Mouse (Mus musculus): Measurements from ENCODE around the gene Bax.
"Not testable (repeated sequence)": the region's sequence is repeated elsewhere in the genome, so short reads cannot be mapped to it uniquely, and the experiment has no call there.

The Bax gene

DNA sequence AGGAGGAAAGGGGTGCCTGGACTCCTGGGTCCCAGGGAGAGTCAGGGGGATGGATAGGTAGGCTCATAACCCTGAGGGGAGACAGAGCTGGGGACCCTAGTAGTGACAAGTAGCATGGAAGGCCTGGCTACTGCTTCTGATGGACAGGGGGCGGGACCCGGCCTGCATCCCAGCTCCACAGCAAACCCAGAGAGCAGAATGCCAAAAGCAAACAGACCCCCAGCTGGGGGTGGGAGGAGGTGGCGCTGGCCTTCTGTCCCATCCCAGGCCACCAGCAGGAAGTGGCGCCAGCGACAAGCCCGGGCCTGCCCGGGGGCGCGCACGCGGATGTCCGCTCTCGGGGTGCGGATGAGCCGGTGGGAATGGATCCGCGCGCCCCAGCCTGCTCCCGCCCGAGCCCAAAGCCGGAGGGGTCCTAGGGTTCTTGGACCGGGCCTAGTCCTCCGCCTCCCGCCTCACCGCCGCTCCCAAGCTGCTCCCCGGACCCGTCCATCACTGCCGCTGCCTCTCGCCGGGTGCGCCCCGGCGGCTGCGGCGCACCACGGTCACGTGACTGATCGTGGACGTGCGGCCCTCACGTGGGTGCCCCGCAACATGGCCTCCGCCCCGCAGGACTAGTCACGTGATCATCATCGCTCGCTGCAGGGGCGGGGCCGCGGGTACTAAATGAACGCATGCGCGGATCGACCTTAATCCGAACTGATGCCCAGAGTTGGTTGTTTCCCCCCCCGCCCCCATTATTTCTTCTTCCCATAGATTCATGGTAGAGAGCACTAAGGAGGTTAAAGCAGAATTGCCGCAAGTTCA, at the start of gene Bax:
TSS of gene Bax (minus strand) at position 616 of the 807 bp plus-strand sequence.
- DNase-seq: peak; percentile 97

DNA sequence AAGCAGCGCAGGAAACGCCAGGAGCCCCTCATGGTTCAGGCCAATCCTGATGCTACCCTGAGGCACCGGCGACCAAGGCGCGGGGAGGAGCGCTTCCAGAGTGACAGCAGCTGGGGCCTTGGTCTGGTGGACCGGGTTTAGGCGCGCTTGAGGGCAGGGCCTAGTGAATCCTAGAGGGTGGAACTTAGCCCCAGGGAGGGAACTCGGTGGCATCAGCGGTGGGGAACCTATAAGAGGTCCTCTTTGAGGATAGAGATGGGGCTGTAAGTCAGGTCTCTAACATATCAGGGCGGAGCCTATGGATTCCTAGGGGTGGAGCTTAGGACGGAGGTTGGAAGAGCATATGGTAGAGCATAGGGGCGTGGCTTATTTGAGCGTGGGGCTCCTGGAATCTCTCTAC, 48.7 kb upstream of the Bax start:
- DNase-seq: no peak

DNA sequence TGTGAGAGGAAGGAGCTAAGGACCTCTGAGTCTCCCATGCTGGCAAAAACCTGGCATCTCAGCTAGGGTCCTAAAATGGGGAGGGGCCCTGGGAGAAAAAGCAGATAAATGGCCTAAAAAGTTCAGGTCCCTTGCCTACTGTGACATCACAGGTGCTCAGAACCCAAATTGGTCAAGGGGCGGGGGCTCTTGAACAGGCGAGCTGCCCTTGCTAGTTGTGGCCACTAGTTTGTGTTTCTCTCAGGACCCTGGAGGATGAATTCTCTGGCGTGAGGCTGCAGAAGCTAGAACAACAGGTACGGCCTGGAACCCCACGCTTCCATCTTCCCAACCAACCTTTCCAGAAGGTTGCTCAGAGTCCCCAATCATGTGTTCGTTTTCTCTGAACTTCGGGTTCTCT, 47.7 kb upstream of the Bax start:
- DNase-seq: no peak

DNA sequence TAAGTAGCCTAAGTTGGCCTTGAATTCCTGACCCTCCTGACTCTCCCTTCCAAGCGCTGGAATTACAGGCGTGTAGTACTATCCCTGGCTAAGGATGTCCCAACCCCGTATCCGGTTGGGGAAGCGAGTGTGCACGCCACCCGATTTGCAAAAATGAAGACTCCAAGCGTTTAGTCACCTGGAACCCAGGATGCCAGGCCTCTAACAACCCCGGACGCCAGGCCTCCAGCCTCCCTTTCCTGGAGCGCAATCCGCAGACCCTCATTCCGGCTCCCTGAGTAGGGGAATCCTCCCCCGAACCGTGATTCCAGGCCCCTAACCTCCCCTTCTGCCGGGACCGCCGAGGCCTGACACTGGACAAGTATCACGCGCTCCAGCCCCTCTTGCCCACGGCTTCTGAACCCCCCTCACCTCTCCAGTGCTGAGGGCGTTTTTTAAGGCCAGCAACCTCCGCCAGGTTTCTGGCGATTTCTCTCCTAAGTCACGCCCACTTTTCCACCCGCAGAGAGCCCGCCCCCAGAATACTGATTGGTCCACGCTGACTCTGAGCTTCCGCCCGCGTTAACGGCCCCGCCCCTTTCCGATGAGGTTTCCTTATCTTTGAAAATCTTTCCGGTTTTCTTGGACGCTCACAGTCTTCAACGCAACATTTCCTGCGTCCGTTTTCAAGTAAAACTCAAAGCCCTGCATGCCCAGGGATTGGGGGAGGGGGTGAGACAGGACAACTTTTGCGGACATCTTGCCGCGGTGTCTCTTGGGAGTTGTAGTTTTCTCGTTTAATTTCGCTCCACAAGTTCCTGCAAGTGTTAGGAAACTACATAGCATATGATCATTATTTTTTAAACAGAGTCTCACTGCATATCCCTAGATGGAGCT, 43.5 kb upstream of the Bax start, which contains the start of gene Nucb1:
TSS of gene Nucb1 (minus strand) at position 495 of the 876 bp plus-strand sequence.
- DNase-seq: peak; percentile 96

DNA sequence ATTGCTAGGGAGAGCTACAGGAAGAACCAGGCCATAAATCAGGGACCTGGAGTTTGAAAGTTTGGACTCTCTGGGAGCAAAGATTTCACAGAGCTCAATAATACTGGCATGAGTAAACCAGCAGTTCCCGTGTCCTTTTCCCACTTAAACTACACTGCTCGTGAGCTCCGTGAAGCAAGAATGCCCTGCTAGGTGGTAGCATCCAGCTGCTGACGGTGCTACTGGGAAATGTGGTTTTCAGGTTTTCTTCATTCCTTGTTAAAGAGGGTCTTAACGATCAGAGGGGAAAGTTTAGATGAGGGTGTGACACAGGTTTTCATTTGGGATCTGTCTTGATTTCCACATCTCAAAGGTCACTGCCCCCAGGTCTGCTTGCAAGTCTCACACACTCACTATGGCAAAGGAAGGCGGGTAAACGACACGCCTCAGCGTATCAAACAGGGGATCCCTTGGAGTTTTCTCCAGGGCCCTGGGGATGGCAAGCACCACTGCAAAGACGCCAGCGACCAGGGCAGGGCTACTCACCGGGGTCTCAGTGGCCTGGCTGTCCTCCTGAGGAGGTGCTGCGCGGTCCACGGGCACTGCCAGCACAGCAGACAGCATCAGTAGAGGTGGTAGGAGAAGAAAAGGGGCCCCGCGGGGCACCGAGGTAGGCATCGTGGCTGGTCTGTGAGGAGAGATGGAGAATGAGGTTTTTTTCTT, 42.6 kb upstream of the Bax start:
- DNase-seq: no peak

DNA sequence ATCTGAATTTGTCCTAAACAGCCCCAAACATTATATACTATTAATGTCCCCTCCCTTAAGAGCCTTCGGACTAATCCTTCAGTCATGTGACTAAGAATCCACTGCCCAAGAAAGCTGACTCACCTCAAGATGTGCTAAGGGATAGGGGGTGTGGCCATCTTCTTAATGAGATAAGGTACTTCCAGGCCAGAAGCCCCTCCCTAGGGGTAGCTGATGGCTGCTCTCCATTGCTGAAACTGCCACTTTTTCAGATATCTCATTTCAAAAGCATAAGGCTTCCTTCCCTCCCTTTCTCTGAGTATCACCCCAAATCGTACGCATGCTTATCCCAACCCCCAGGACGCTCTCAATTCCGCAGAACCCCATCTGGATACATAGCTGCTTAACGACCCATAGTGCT, 41.9 kb upstream of the Bax start:
- DNase-seq: no peak

DNA sequence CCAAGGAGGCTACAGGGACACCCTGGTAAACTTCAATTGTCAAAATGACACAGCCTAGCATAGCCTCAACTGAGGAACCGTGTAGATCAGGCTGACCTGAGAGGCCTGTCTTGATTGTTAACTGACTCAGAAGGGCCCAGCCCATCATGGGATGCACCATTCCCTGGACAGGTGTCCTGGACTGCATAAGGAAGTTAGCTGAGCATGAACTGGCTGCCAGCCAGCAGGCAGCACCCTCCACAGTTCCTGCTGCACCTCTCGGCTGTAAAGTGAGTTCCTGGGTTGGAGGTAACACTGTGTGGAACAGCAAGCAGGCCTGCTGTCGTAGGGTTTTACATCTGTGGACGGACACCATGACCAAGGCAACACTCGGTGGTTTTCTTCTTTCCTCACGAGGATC, 40.9 kb upstream of the Bax start:
- DNase-seq: peak; percentile 51

DNA sequence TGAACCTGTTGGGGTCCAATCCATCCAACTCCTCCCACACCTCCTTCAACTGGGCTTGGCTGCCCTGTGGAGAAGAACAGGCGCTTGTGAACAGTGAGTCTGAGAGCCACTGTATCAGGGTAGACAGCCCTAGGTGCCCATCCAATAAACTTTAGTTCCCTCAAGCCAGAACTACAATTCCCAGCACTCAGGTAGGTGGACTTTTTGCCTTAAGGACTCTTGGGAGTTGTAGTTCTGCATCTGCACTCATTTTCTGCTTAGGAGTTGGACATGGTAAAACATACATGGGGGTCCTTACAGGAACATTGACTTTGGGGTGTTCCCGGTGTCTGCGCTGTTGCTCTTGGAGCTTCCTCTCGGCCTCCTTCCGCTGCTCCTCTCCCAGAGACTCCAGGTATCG, 31.7 kb upstream of the Bax start:
- no peak for DNase-seq

DNA sequence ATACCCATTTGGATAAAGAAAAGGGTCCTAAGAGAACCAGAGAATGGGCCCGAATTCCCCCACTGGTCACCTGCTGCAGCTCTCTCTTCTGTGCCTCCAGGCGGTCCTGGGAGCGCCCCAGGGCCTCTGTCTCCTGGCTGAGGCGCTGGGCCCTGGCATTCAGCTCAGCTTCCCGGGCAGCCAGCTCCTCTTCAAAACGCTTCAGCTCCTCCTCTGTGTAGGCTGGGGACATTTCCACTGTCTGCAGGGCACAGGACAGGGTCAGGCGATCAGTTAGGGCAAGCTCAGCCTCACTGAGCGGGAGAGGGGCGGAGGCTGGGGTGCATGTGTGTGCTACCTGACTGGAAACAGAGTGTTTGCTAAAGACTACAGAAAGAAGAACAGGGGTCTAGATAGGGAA, 27.9 kb upstream of the Bax start:
- DNase-seq: no peak

DNA sequence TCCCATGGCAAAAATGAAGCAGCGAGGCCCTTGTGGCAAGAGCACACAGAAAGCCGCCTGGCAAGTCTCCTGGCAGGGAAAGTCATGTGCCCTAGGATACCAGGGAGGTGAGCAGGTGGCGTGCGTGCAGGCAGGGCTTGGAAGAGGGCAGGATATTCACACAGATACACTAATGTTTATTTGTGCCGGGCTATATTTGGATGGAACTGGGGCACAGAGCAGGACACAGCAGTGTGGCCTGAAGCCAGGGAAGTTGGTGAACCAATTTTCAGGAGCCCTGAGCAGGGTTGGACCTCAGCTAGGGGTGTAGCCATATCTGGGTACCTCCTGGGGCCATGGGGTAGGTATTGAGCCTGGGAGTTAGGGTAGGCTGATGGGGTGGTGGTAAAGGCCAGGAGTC, 26.3 kb upstream of the Bax start:
- no peak for DNase-seq

DNA sequence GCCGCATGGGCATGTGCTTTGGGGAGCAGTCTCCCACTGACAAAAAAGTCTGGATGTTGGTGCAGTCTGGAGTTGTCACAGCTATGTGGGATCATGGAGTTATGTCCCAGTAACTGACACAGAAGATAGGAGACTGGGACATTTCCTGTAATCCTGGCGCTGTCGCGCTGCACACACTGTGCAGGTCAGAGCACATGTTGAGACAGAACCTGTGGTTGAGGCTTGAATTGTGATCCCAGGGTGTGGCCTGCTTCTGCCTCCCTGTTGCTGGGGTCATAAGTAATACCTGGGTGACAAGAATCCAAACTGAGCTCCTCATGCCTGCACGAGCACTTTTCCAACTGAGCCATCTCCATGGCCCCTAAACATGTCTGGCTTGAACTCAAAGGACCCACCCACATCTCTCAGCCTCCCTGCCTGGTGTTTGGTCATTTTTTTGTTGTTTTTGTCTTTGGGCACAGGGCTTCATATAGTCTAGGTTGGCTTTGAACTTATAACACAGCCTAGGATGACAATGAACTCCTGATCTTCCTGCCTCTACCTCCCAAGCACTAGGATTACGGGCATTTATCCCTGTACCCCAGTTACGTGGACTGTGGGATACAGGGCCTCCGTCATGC, 25.6 kb upstream of the Bax start:
- no peak for DNase-seq

DNA sequence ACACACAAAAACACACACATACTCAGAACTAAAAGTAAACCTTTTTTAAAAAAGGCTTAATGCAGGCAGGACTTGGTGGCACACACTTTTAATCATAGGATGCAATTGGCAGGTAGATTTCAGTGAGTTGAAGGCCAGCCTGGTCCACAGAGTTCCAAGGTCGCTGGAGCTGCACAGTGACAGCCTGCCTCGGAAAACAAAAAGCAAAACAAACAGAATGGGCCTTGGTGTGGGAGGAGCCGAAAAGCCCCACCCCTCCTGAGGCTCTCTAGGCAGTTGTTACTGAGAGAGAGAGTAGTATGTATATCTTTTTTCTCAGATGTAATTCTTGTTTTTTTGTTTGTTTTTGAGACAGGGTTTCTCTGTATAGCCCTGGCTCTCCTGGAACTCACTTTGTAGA, 24.6 kb upstream of the Bax start:
- peak; percentile 59 for DNase-seq

DNA sequence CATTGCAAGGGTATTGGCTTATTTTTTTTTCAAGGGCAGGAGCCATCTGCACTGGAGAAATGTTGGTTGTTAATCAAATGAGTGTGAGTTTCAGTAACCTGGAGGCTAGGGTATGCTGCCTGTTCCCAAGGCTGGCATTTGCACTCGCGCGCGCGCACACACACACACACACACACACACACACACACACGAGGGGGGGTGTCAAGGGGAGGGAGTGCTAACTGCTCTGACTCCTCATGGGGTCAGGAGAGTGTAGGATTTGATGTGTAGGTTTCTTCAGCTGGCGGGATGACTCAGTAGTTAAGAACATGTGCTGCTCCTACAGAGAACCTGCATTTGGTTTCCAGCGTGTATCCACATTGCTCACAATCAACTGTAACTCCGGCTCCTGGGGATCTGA, 24.1 kb upstream of the Bax start:
- DNase-seq: peak; percentile 17

DNA sequence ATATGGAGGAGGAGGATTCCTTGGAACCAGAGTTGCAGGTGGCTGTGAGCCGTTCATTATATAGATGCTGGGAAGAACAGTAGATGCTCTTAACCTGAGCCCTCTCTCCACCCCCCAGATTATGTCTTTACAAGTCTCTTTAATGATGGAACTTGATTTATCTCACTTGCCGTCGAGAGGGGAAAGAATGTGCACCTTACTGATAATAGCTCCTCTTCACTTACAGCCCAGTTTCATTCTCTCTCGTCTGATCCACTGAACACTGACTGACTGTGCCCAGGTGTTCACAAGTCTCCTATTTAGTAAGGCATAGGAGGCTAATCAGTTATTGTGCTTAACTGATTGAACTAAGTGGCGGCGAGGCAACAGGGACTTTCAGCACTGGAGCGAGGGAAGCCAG, 22.9 kb upstream of the Bax start:
- DNase-seq: no peak

DNA sequence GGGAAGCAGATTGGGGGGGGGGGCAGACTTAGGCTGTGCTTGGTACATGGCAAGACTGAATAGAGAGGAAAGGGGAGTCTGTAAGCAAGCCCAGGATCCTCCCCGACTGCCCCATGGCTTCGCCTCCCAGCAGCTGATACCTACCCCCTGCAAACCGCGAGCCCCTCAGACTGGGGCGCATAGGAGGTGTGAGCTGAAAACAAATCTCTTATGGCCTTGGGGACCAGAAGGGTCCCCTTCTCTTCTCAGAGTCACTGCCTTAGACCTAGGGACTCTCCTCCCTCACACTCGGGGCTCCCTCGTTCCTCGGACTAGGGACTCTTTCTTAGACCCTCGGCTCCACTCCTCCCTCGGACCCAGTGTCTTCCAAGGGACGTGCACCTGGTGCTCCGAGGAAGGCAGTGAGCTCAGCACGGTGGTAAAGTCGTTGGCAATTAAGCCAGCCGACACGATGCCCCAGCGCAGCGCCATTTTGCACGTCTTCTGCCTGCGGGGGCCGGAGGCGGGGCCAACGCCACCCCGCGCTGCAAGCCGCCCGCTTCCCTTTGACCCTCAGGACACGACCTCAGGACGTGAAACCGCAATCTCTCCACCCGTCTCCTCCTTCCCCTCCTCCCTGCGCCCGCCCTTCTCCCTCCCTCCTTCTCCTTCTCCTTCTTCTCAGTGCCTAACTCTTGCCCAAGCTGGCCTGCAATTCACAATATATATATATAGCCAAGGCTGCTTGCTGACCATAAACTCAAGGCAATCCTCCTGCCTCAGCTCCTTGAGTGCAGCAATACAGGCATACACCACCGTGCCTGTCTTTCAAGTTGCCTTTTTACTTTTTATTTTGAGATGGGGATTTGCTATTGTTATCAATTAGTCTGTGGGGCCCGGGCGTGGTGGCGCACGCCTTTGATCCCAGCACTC, 21.9 kb upstream of the Bax start, which contains the start of gene Dhdh:
TSS of gene Dhdh (minus strand) at position 513 of the 912 bp plus-strand sequence.
- peak; percentile 75 for DNase-seq

DNA sequence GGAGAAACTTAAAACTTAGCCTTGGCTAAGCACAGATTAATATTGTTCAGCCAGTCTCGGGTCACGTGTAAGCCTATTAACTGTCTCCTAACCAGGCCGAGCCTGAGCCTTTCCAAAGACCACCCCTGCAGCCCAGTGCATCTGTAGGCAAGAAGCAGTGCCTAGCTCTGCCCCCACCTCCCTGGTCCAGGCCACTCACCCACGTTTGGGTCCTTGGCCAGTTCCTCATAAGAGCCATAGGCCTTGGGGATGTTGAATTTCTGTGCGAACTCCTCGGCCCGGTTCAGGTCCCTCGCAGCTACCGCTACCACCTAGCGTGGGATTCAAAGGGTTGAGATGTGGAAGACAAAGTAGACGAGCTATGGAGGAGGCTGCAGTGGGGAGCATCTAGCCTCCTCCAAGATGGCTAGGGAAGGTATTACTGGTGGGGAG, 21.2 kb upstream of the Bax start:
- DNase-seq: no peak

DNA sequence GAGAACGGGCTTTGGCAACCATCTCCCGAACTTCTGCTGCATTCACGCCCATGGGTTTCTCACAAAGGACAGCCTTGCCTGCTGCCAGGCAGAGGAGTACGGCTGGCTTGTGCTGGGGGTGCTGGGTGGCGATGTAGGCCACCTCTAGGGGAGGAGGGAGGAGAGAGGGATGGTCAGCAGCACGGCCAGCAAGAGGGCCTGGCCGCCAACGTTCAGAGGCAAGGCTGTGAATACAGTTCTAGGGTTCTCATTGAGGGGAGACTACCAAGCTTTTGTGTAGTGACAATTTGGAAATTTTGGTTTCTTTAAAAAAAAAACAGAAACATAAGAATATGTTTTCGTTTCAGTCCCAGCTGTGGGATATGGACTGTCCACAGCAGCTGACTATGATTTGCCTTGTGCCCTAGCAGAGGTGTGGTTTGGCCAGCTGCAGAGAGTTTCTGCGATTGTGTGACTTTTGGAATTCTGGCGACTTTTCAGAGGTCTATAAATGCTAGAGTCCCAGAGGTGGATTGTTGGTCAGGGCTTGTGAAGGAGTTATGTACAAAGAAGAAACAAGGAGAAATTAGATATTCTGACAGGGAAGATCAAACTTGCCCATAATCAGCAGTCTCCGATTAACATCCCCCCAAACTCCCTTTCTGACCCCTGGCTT, 20.2 kb upstream of the Bax start, which contains the start of gene Gm45808:
TSS of gene Gm45808 (minus strand) at position 51 of the 655 bp plus-strand sequence.
- DNase-seq: no peak

DNA sequence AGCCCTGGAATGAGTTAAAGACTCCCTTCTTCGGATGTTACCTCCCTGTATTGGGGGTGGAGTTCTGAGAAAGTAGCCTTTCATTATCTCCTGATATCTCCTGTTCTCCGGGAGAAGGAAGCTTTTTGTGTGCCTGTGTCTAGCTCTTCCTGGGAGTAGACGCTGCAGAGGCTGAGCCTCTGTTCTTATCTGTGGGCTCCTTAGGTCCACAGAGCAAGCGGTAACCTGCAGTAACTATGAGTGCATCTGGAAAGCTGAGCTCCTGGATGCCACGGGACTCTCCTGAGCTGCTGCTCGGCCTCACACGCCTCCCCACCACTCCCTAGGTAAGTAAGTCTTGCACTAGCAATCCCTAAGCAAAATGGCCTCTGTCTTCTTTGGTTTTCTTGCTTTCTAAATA, 19.5 kb upstream of the Bax start:
- no peak for DNase-seq

DNA sequence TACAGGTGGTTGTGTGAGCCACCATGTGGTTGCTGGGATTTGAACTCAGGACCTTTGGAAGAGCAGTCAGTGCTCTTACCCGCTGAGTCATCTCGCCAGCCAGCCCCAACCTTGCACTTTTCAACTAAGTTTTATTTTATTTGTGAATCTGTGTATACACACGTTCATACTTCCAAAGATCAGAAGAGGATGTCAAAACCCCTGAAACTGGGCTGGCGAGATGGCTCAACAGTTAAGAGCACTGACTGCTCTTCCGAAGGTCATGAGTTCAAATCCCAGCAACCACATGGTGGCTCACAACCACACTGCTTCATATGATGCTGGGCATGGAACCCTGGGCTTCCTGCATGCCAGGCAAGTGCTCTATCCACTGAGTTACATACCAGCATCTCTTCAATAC, 18.3 kb upstream of the Bax start:
- not testable (repeated sequence) for DNase-seq

DNA sequence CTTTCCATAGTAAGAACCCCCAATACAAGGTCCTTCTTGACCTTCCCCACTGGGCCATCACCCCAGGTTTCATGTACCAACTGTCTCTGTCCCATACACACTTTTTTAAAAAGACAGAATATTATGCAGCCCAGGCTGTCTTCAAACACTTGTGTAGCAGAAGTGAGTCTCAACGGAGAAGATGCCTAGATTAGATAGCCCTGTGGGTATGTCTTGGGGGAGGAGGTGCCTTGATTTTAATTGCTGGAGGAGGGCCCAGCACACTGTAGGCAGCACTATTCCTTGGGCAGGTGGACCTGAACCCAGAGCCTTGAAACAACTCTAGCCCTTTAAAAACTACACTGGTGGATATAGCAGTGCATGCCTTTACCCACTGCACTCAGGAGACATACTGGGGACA, 15.5 kb upstream of the Bax start:
- no peak for DNase-seq

DNA sequence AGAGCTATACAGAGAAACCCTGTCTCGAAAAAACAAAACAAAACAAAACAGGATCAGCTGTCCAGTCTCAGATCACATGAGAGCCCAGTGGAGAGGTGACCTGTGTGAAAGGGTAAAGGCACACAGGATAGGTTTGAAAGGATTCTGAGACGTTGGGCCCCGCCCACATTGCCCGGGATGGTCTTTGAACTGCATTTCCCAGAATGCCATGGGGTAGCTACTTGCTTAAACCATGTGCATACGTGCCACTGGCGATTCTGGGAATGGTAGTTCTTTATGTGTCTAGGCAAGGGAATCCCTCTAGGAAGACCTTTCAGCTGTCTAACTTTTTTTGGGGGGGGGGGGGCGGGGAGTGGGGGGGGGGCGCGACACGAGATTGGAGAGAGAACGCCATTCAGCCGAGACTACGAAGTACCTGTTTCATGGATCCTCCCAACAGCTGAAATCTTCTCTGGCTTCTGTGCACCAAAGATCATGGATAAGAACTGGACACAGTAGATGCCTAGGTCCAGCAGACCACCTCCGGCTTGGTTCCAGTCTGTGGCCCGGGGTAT, 14.8 kb upstream of the Bax start, which contains the start of gene Tulp2:
TSS of gene Tulp2 (plus strand) at position 504 of the 554 bp plus-strand sequence.
- DNase-seq: peak; percentile 84
